Mouse (Mus musculus) yolk sac, embryonic 10.5 days (tissue): Measurements from ENCODE around the gene Fcrlb.
A peak's percentile ranks its signal among the peaks of the same experiment; 100 is the strongest.

Experiments used
- DNase-seq: peaks from one replicate; pipeline ENCODE4 v3.0.0-alpha.2; 2017; ENCODE audit warnings: low spot score

The Fcrlb gene

DNA sequence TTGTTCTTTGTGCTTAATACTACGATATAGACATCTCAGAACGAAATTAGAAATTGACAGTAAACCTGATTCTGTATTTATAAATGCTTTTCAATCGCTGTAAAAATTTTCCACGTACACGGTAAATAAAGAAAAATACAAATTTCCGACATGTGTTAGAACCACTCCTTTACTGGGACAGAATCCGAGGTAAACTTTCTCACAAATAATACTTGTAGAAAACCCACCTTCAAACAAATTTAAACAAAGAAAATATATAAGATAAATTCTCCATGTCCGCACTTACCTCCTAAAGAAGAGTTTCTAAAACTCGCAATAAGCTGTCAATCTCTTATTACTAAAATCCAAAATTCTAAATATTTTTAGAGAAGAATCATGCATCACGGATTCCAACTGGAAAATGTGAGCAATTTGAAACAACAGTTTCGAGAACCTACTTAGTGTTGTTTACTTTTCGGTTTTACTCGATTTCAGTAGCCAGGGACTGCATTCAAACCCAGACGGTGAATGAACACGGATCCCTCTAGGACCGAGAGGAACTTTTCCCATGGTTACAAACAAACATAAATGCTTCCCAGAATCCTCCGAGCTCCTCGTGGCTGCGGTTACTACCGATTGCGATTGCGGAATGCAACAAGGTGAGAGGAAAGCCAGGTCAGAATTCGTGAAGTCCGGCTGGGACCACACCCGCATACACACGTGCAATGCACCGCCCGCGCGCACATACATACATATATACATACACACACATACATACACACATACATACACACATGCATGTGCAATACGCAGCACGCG, 44.4 kb downstream of the Fcrlb start:
- DNase-seq = peak; percentile 85

DNA sequence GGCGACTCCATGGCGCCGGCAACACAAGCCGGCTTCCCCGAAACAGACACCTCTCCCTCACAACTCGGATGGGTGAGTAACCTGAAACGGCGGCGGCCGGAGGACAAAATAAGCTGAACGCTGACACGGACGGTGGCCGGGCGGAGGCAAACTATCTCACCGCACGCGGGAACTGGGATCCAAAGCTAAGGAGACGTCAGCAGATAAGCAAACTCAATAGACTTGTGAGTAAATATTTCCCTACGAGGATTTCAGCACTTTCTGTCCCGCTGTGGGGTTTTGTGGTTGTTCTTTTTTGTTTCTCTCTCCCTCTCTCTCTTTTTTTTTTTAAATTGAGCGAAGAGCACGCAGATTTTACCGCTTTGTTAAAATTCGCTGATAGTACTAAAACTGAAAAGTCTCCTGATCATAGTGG, 45.0 kb downstream of the Fcrlb start, which contains the start of gene Atf6:
Gene Atf6, minus strand, starts transcription at position 81 of the 415 bp plus-strand sequence.
- DNase-seq = peak; percentile 96

DNA sequence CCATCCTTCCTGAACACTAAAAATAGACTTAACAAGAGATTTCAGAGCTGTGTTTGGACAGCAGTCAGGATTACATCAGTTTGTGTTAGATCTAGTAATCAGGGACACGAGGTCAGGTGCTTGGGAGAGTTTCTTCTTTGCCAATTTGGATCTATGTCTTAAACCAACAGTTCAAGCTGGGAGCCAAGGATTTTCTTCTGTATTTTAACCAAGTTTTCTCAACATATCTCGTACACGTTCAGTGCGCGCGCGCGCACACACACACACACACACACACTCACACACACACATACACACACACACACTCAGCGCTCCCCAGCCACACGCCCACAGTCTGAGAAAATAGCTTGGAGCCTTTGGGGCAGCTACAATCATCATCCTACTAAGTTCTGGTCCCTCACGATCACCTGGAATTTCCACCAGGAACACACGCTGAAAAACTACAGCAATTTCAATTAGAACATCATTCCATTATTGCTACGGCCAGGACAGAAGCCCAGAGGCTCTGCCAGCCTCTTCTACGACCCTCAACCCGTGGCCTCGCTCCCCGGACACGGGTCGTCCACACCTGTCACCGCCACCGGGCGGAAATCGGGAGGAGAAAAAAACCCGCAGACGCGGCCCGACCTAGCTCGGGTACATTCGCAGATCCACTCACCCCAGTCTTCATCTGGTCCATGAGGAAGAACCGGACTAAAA, 45.6 kb downstream of the Fcrlb start:
- no peak for DNase-seq

DNA sequence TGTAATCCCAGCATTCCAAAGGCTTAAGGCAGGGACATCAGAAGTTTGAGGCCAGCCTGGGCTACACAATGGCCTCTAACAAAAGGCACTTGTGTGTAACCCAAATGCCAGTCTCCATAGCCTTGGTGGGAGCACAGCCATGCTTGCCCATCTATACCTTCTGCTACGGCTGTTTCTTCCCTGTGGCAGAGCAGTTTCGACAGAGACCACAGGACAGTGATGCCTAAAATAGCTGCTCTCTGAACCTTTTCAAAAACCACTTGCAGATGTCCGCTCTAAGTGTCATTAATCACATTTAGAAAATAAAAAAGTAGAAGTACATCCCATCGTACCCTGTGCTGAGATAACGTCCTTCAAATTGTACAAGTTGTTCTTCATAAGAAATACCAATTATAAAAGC, 47.3 kb downstream of the Fcrlb start:
- no peak for DNase-seq

- DNase-seq = no peak
Observed at GRCm38 (mm10) chr1:170864754-170865153, 48.0 kb downstream of the Fcrlb start.

- no peak for DNase-seq
Observed at GRCm38 (mm10) chr1:170864234-170864633, 48.5 kb downstream of the Fcrlb start.

DNA sequence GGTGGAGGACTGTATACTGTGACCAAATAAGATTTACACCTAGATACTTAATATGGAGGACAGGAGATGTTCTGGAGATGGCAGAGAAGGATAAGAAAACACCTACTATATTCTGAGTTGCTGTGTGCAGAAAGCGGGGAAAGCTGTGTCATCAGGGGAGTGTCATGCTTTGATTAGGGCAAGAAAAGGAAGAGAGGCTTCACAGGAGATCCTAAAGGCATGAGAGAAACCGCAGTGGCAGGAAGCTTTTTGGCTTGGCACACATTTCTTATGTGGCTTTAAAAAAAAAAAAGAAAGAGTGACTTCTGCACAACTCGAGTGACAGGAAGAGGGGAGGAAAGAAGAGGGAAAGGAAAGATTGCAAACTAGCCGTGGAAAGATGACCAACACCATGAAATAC, 49.7 kb downstream of the Fcrlb start:
- DNase-seq = no peak

- DNase-seq = no peak
Observed at GRCm38 (mm10) chr1:170862435-170862717, 50.4 kb downstream of the Fcrlb start.

GRCm38 (mm10) chr1:170861671-170862434, 50.9 kb downstream of the Fcrlb start:
- DNase-seq = no peak

DNA sequence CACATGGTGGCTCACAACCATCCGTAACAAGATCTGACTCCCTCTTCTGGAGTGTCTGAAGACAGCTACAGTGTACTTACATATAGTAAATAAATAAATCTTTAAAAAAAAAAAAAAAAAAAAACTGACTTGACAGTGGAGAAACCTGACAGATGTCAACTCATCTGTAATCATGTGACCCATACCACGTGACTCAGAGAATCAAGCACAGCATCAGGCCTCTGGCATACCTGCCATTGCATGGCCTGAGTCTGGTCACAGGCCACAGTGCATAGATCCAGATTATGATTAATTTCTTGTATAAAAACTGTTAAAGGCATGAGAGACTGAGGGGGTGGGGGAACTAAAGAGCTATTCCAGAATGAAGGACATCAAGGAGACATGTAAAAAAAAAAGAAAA, 53.9 kb downstream of the Fcrlb start:
- no peak for DNase-seq

DNA sequence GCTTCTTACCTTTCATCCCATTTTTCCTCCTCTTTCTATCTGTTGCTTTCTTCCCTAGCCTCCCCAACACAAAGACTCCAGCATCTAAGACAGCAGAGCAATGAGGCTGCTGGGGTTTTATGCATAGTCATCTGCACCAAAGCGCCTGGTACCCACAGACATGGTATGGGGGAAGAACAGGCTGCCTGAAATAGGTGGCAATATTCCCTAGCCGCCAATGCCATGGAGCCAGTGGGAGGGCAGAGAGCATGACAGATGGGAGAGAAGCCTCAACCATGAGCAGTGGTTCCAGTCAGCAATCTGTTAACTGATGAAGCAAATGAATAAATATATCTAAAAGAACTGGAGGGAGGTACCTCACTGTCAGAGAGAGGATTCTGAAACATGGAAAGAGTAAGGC, 55.4 kb downstream of the Fcrlb start:
- no peak for DNase-seq
